Mouse (Mus musculus): Measurements from ENCODE around the gene Lsamp. TPM values are rescaled to one million over a fixed set of nuclear protein-coding genes. Genes with fewer than 3 reads are reported as not detected.

Lsamp gene
- polyA plus RNA-seq, 1 experiment from 2014 or later = 6.7 TPM

GRCm38 (mm10) chr16:41701790-41702428 is 1717.7 kb downstream of the Lsamp start:
- no peak overlapping the region for H3K9ac ChIP-seq (replicated peaks)
- H3K4me1 ChIP-seq (replicated peaks) = no peaks in the 10 kb centered on the region
- no peak for ATAC-seq (ENCODE audit: insufficient number of reproducible peaks, insufficient read depth, low FRiP score, low TSS enrichment, low read depth)
- no peaks in the 10 kb centered on the region for H3K27me3 ChIP-seq
- H3K9me3 ChIP-seq = no peaks in the 10 kb centered on the region
- H3K36me3 ChIP-seq = no peaks in the 10 kb centered on the region
- 92% methylated on average over 5 of the region's 5 CpGs for WGBS
- no peak overlapping the region for H3K27ac ChIP-seq
- no peak overlapping the region for H3K4me2 ChIP-seq
- H3K4me3 ChIP-seq (replicated peaks) = no peak overlapping the region

GRCm38 (mm10) chr16:41728900-41729585 is 1744.9 kb downstream of the Lsamp start:
- Histone ChIP-seq H3K36me3 (no peaks in the 10 kb centered on the region), H3K9ac (replicated peaks) (no peak overlapping the region), H3K27me3 (no peaks in the 10 kb centered on the region), H3K27ac (no peak overlapping the region), H3K4me1 (replicated peaks) (no peaks in the 10 kb centered on the region), H3K4me3 (replicated peaks) (no peak overlapping the region), H3K4me2 (no peak overlapping the region), H3K9me3 (no peaks in the 10 kb centered on the region)
- ATAC-seq (ENCODE audit: insufficient number of reproducible peaks, insufficient read depth, low FRiP score, low TSS enrichment, low read depth) = no peak
- WGBS = 85% methylated on average over 9 of the region's 9 CpGs

- 100% methylated on average over 1 of the region's 1 CpGs for WGBS
- H3K9ac ChIP-seq (replicated peaks) = no peak overlapping the region
- no peak overlapping the region for H3K4me2 ChIP-seq
- no peaks in the 10 kb centered on the region for H3K36me3 ChIP-seq
- no peaks in the 10 kb centered on the region for H3K9me3 ChIP-seq
- no peaks in the 10 kb centered on the region for H3K27me3 ChIP-seq
- no peak for ATAC-seq (ENCODE audit: insufficient number of reproducible peaks, insufficient read depth, low FRiP score, low TSS enrichment, low read depth)
- no peak overlapping the region for H3K4me3 ChIP-seq (replicated peaks)
- H3K27ac ChIP-seq = no peak overlapping the region
- H3K4me1 ChIP-seq (replicated peaks) = no peaks in the 10 kb centered on the region
Measured at GRCm38 (mm10) chr16:41729911-41730310, 1745.8 kb downstream of the Lsamp start.

- H3K9ac ChIP-seq (replicated peaks) = no peak overlapping the region
- H3K4me1 ChIP-seq (replicated peaks) = no peaks in the 10 kb centered on the region
- H3K27ac ChIP-seq = no peak overlapping the region
- H3K4me3 ChIP-seq (replicated peaks) = no peak overlapping the region
- 49% methylated on average over 4 of the region's 4 CpGs for WGBS
- no peaks in the 10 kb centered on the region for H3K27me3 ChIP-seq
- no peak for ATAC-seq (ENCODE audit: insufficient number of reproducible peaks, insufficient read depth, low FRiP score, low TSS enrichment, low read depth)
- no peaks in the 10 kb centered on the region for H3K36me3 ChIP-seq
- H3K9me3 ChIP-seq = no peaks in the 10 kb centered on the region
- H3K4me2 ChIP-seq = no peak overlapping the region
Measured at GRCm38 (mm10) chr16:41745037-41745436, 1760.9 kb downstream of the Lsamp start.

- Histone ChIP-seq H3K4me3 (replicated peaks) (no peak overlapping the region), H3K36me3 (no peaks in the 10 kb centered on the region), H3K27me3 (no peaks in the 10 kb centered on the region), H3K9me3 (no peaks in the 10 kb centered on the region), H3K4me1 (replicated peaks) (no peaks in the 10 kb centered on the region), H3K4me2 (no peak overlapping the region), H3K9ac (replicated peaks) (no peak overlapping the region), H3K27ac (no peak overlapping the region)
- WGBS = 75% methylated on average over 11 of the region's 11 CpGs
- no peak for ATAC-seq (ENCODE audit: insufficient number of reproducible peaks, insufficient read depth, low FRiP score, low TSS enrichment, low read depth)
Measured at GRCm38 (mm10) chr16:41746235-41746911, 1762.2 kb downstream of the Lsamp start.

GRCm38 (mm10) chr16:41747874-41748273 is 1763.7 kb downstream of the Lsamp start:
- H3K4me1 ChIP-seq (replicated peaks) = no peaks in the 10 kb centered on the region
- H3K9me3 ChIP-seq = no peaks in the 10 kb centered on the region
- H3K4me3 ChIP-seq (replicated peaks) = no peak overlapping the region
- H3K4me2 ChIP-seq = no peak overlapping the region
- WGBS = 86% methylated on average over 2 of the region's 2 CpGs
- H3K27ac ChIP-seq = no peak overlapping the region
- no peak overlapping the region for H3K9ac ChIP-seq (replicated peaks)
- no peak for ATAC-seq (ENCODE audit: insufficient number of reproducible peaks, insufficient read depth, low FRiP score, low TSS enrichment, low read depth)
- H3K36me3 ChIP-seq = no peaks in the 10 kb centered on the region
- H3K27me3 ChIP-seq = no peaks in the 10 kb centered on the region

GRCm38 (mm10) chr16:41748759-41749158 is 1764.6 kb downstream of the Lsamp start:
- no peaks in the 10 kb centered on the region for H3K9me3 ChIP-seq
- H3K4me3 ChIP-seq (replicated peaks) = no peak overlapping the region
- no peak overlapping the region for H3K9ac ChIP-seq (replicated peaks)
- H3K4me2 ChIP-seq = no peak overlapping the region
- ATAC-seq (ENCODE audit: insufficient number of reproducible peaks, insufficient read depth, low FRiP score, low TSS enrichment, low read depth) = no peak
- 89% methylated on average over 2 of the region's 2 CpGs for WGBS
- no peaks in the 10 kb centered on the region for H3K36me3 ChIP-seq
- H3K4me1 ChIP-seq (replicated peaks) = no peaks in the 10 kb centered on the region
- H3K27me3 ChIP-seq = no peaks in the 10 kb centered on the region
- no peak overlapping the region for H3K27ac ChIP-seq

GRCm38 (mm10) chr16:41764285-41764684 is 1780.1 kb downstream of the Lsamp start:
- Histone ChIP-seq H3K4me2 (no peak overlapping the region), H3K4me1 (replicated peaks) (no peaks in the 10 kb centered on the region), H3K9ac (replicated peaks) (no peak overlapping the region), H3K27ac (no peak overlapping the region), H3K9me3 (no peaks in the 10 kb centered on the region), H3K36me3 (no peaks in the 10 kb centered on the region), H3K27me3 (no peaks in the 10 kb centered on the region), H3K4me3 (replicated peaks) (no peak overlapping the region)
- 85% methylated on average over 6 of the region's 6 CpGs for WGBS
- ATAC-seq (ENCODE audit: insufficient number of reproducible peaks, insufficient read depth, low FRiP score, low TSS enrichment, low read depth) = no peak

GRCm38 (mm10) chr16:41771427-41772125 is 1787.4 kb downstream of the Lsamp start:
- Histone ChIP-seq H3K27ac (no peak overlapping the region), H3K27me3 (no peaks in the 10 kb centered on the region), H3K4me2 (no peak overlapping the region), H3K9ac (replicated peaks) (no peak overlapping the region), H3K9me3 (no peaks in the 10 kb centered on the region), H3K36me3 (no peaks in the 10 kb centered on the region), H3K4me1 (replicated peaks) (no peaks in the 10 kb centered on the region), H3K4me3 (replicated peaks) (no peak overlapping the region)
- no peak for ATAC-seq (ENCODE audit: insufficient number of reproducible peaks, insufficient read depth, low FRiP score, low TSS enrichment, low read depth)
- 55% methylated on average over 4 of the region's 4 CpGs for WGBS

GRCm38 (mm10) chr16:41777586-41777985 is 1793.4 kb downstream of the Lsamp start:
- no peak overlapping the region for H3K4me2 ChIP-seq
- H3K4me3 ChIP-seq (replicated peaks) = no peak overlapping the region
- WGBS = 61% methylated on average over 1 of the region's 1 CpGs
- H3K27ac ChIP-seq = no peak overlapping the region
- H3K36me3 ChIP-seq = no peaks in the 10 kb centered on the region
- H3K27me3 ChIP-seq = no peaks in the 10 kb centered on the region
- H3K9me3 ChIP-seq = no peaks in the 10 kb centered on the region
- ATAC-seq (ENCODE audit: insufficient number of reproducible peaks, insufficient read depth, low FRiP score, low TSS enrichment, low read depth) = no peak
- H3K9ac ChIP-seq (replicated peaks) = no peak overlapping the region
- no peaks in the 10 kb centered on the region for H3K4me1 ChIP-seq (replicated peaks)

- Histone ChIP-seq H3K9ac (replicated peaks) (no peak overlapping the region), H3K4me1 (replicated peaks) (peaks cover 6% of the 10 kb centered on the region; the same call in 1 of the 2 replicates), H3K36me3 (no peaks in the 10 kb centered on the region), H3K27ac (no peak overlapping the region), H3K4me2 (no peak overlapping the region), H3K4me3 (replicated peaks) (no peak overlapping the region), H3K9me3 (no peaks in the 10 kb centered on the region), H3K27me3 (no peaks in the 10 kb centered on the region)
- WGBS = 92% methylated on average over 2 of the region's 2 CpGs
- no peak for ATAC-seq (ENCODE audit: insufficient number of reproducible peaks, insufficient read depth, low FRiP score, low TSS enrichment, low read depth)
Measured at GRCm38 (mm10) chr16:41785600-41785999, 1801.4 kb downstream of the Lsamp start.

Data from limb, embryonic 12.5 days (tissue).